Mouse (Mus musculus) heart, embryonic 10.5 days (tissue): ENCODE measurements around the gene Arhgef7. TPM values are rescaled to one million over a fixed set of nuclear protein-coding genes. Genes with fewer than 3 reads are reported as not detected.

ENCODE experiments used
- DNase-seq: peaks from one replicate; pipeline ENCODE4 v3.0.0-alpha.2; 2017; ENCODE audit warnings: low spot score
- H3K27ac ChIP-seq: fragments of 300-500 bp; sonication (generic); 2 replicates; pipeline ENCODE4 v1.5.1; 2016; ENCODE audit warnings: mild to moderate bottlenecking
- H3K27me3 ChIP-seq: fragments of 300-500 bp; sonication (generic); 2 replicates; pipeline ENCODE4 v1.6.1; 2016; ENCODE audit warnings: mild to moderate bottlenecking; ENCODE audit not compliant: poor library complexity, insufficient read depth, severe bottlenecking
- H3K36me3 ChIP-seq: fragments of 300-500 bp; sonication (generic); 2 replicates; pipeline ENCODE4 v1.6.1; 2016; ENCODE audit warnings: mild to moderate bottlenecking, moderate library complexity
- H3K4me1 ChIP-seq: fragments of 300-500 bp; sonication (generic); 2 replicates; pipeline ENCODE4 v1.6.1; 2016; ENCODE audit warnings: mild to moderate bottlenecking
- H3K4me3 ChIP-seq: fragments of 300-500 bp; sonication (generic); 2 replicates; pipeline ENCODE4 v1.5.1; 2016; ENCODE audit warnings: mild to moderate bottlenecking, moderate library complexity
- H3K9me3 ChIP-seq: fragments of 300-500 bp; sonication (generic); 2 replicates; pipeline ENCODE4 v1.6.1; 2016; ENCODE audit warnings: mild to moderate bottlenecking, moderate library complexity
- WGBS: fragments of 180-500 bp; shearing (Covaris S2); methylation state at CpG from one replicate; pipeline ENCODE4 v1.1.7; 2016; 5-methylcytosine and 5-hydroxymethylcytosine counted together
- polyA plus RNA-seq: library from polyadenylated mRNA; unstranded; fragments of >200 nt; fragmentation: Nextera tagmentation; extraction: Ambion mirVana; gene quantifications from 2 replicates; pipeline ENCODE4 v1.2.1, GENCODE M21; 2016

Arhgef7 gene
- polyA plus RNA-seq, 1 experiment from 2014 or later, result 47.5 TPM

DNA sequence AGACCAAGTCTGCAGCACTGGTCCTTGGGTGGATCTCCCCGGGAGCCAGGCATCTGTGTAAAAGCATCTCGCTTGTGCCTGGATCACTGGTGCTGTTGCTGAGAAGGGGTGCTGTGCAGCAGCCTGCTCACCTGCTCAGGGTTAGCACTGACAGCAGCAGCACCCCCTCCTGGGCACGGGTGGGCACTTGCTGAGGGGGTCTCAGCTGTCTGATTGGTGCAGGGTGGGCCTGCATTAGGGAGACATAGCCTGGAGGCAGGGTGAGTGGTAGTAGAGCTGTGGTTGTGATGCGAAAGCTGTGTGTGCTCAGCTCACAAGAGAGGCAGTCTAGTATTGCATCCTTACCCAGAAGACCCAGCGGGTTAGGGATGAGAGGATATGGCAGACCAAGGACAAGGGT lies 92.6 kb downstream of the Arhgef7 start:
- H3K4me1 ChIP-seq, result peaks cover 39% of the 10 kb centered on the region
- no peaks in the 10 kb centered on the region for H3K9me3 ChIP-seq
- no peak for DNase-seq
- no peaks in the 10 kb centered on the region for H3K27me3 ChIP-seq
- H3K27ac ChIP-seq, result peak overlapping the region; percentile 75
- 82% methylated on average over 5 of the region's 5 CpGs for WGBS
- H3K36me3 ChIP-seq, result peaks cover 85% of the 10 kb centered on the region
- H3K4me3 ChIP-seq, result no peak overlapping the region

- Histone ChIP-seq H3K36me3 (peaks cover 85% of the 10 kb centered on the region), H3K27me3 (no peaks in the 10 kb centered on the region), H3K4me3 (no peak overlapping the region), H3K4me1 (peaks cover 43% of the 10 kb centered on the region), H3K9me3 (no peaks in the 10 kb centered on the region), H3K27ac (peak overlapping the region; percentile 75)
- DNase-seq, result no peak
- WGBS, result 56% methylated on average over 5 of the region's 5 CpGs
Measured at GRCm38 (mm10) chr8:11820568-11820967, 93.0 kb downstream of the Arhgef7 start.

DNA sequence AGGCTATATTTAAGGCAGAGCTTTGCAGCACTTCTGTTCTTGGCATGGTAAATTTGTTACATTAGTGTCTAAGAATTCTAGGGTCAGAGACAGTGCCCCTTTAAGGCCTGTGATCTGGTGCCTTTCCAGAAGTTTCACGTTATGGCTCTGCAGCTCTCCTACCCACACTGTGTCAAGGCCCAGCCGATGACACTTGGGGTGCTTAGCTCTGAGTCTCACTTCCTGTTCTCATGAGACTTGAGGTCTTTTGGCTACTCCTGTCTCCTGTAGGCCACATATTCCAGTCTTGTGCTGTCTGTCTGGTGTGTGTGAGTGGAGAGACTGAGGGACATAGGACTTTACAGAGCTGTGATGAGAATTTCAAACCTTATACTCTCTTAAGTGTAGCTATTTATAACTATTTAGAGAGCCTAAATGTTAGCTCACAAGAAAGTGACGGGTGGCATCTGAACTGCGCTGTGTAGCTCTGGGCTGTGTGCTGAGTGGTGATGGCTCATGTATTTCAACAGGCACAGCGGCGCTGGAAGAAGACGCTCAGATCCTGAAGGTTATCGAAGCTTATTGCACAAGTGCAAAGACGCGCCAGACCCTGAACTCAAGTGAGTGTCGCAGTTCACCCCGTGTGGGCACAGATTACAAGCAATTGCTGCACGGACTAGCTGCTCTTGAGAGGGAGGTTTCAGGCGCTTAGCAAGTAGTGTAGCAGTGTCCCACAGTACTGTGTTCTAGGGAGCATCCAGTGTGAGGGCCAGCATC lies 94.1 kb downstream of the Arhgef7 start:
- peaks cover 43% of the 10 kb centered on the region for H3K4me1 ChIP-seq
- H3K27me3 ChIP-seq, result no peaks in the 10 kb centered on the region
- no peak overlapping the region for H3K4me3 ChIP-seq
- peak; percentile 90 for DNase-seq
- H3K9me3 ChIP-seq, result no peaks in the 10 kb centered on the region
- peaks cover 83% of the 10 kb centered on the region for H3K36me3 ChIP-seq
- WGBS, result 50% methylated on average over 14 of the region's 14 CpGs
- H3K27ac ChIP-seq, result peak overlapping the region; percentile 75

- Histone ChIP-seq H3K27me3 (no peaks in the 10 kb centered on the region), H3K4me3 (no peak overlapping the region), H3K36me3 (peaks cover 84% of the 10 kb centered on the region), H3K9me3 (no peaks in the 10 kb centered on the region), H3K27ac (peak overlapping the region; percentile 72), H3K4me1 (peaks cover 43% of the 10 kb centered on the region)
- no peak for DNase-seq
- WGBS, result 64% methylated on average over 9 of the region's 9 CpGs
Measured at GRCm38 (mm10) chr8:11822550-11823060, 95.1 kb downstream of the Arhgef7 start.

DNA sequence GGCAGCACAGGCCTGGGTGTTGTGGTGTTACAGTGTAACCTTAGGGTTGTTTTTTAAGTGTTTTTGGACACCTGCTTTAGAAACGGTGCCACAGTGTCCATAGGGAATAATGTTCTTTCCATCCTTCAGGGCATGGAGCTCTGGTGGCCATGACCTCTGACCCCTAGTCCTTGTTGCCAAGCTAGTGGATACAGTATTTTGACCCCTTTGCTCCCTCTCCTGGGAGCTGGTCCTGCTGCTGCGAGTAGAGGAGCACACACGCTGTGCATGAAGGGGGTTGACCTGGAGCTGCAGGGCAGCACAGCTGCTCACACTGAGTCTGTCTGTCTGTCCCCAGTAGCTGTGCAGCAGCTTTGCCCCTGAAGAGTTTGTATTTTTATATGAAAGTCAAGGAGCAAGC lies 98.2 kb downstream of the Arhgef7 start:
- H3K27ac ChIP-seq, result no peak overlapping the region
- no peak for DNase-seq
- H3K4me1 ChIP-seq, result peaks cover 39% of the 10 kb centered on the region
- no peak overlapping the region for H3K4me3 ChIP-seq
- no peaks in the 10 kb centered on the region for H3K27me3 ChIP-seq
- 74% methylated on average over 3 of the region's 3 CpGs for WGBS
- peaks cover 78% of the 10 kb centered on the region for H3K36me3 ChIP-seq
- no peaks in the 10 kb centered on the region for H3K9me3 ChIP-seq

- H3K27ac ChIP-seq, result no peak overlapping the region
- peaks cover 36% of the 10 kb centered on the region for H3K4me1 ChIP-seq
- no peak overlapping the region for H3K4me3 ChIP-seq
- no peaks in the 10 kb centered on the region for H3K27me3 ChIP-seq
- peaks cover 84% of the 10 kb centered on the region for H3K36me3 ChIP-seq
- H3K9me3 ChIP-seq, result no peaks in the 10 kb centered on the region
- no peak for DNase-seq
- 89% methylated on average over 3 of the region's 3 CpGs for WGBS
Measured at GRCm38 (mm10) chr8:11827312-11827711, 99.8 kb downstream of the Arhgef7 start.

DNA sequence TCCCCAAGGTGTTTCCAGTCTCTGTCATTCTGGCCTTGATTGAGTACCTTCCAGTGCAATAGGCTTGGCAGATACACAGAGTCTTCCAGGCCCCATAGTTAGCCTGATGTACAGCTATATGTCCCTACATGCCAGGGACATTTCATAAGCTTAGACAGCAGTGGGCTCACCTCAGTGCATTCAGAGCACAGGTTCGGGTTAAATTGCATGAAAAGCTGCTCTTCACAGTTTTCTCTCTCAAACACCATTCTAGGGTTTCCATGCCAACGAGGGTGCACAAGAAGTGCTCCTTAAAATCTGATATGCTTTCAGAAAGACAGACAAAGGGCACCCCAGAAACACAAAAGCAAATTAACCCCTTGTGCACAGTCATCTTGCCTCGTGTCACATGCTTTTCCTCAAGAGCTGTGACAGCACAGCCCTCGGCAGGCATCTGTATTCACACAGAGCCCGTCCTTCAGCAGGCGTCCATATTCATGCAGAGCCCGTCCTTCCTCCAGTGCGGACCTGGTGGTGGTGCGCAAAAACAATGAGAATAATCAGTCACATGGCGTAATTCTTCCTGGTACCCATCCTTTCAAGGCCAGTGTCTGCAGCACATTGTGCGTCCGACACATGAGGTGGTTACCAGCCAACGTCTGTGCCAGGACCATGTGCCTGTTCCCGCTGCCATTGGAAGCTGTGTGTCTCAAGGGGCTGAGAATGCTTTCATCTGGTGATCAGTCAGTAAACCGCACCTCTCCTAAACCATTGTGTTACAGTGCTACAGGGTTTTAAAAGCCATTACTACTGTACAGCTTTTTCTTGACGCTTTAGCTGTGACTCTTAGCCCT lies 102.9 kb downstream of the Arhgef7 start:
- DNase-seq, result no peak
- no peaks in the 10 kb centered on the region for H3K9me3 ChIP-seq
- peaks cover 20% of the 10 kb centered on the region for H3K4me1 ChIP-seq
- H3K36me3 ChIP-seq, result peaks cover 84% of the 10 kb centered on the region
- no peak overlapping the region for H3K4me3 ChIP-seq
- WGBS, result 82% methylated on average over 16 of the region's 16 CpGs
- no peaks in the 10 kb centered on the region for H3K27me3 ChIP-seq
- no peak overlapping the region for H3K27ac ChIP-seq

GRCm38 (mm10) chr8:11831174-11831573 lies 103.7 kb downstream of the Arhgef7 start:
- H3K4me3 ChIP-seq, result no peak overlapping the region
- H3K9me3 ChIP-seq, result no peaks in the 10 kb centered on the region
- no peak overlapping the region for H3K27ac ChIP-seq
- no peaks in the 10 kb centered on the region for H3K27me3 ChIP-seq
- 73% methylated on average over 10 of the region's 10 CpGs for WGBS
- H3K4me1 ChIP-seq, result peaks cover 25% of the 10 kb centered on the region
- no peak for DNase-seq
- peaks cover 81% of the 10 kb centered on the region for H3K36me3 ChIP-seq

DNA sequence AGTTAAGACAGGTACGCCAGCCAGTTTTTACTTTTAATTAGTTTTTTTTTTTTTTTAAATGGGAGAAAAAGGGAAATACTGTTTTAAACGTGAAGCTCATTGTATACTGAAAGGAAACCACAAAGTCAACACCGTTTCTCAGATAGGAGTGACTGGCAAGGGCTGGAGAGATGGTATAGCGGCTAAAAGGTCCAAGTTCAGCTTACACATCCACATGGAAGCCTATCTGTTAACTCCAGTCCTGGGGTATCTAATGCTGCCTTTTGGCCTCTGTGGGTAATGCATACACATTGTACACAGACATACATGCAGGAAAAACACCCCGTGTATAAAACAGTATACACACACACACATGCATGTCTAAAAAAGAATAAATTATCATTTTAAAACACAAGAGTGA lies 104.4 kb downstream of the Arhgef7 start:
- no peak for DNase-seq
- Histone ChIP-seq H3K27ac (no peak overlapping the region), H3K27me3 (no peaks in the 10 kb centered on the region), H3K36me3 (peaks cover 76% of the 10 kb centered on the region), H3K4me1 (peaks cover 30% of the 10 kb centered on the region), H3K9me3 (no peaks in the 10 kb centered on the region), H3K4me3 (no peak overlapping the region)
- WGBS, result 83% methylated on average over 5 of the region's 5 CpGs

GRCm38 (mm10) chr8:11833157-11833556 lies 105.6 kb downstream of the Arhgef7 start:
- H3K9me3 ChIP-seq, result no peaks in the 10 kb centered on the region
- peaks cover 64% of the 10 kb centered on the region for H3K36me3 ChIP-seq
- H3K27ac ChIP-seq, result no peak overlapping the region
- DNase-seq, result no peak
- WGBS, result 86% methylated on average over 4 of the region's 4 CpGs
- no peak overlapping the region for H3K4me3 ChIP-seq
- H3K4me1 ChIP-seq, result peaks cover 30% of the 10 kb centered on the region
- no peaks in the 10 kb centered on the region for H3K27me3 ChIP-seq

- H3K4me1 ChIP-seq, result peaks cover 31% of the 10 kb centered on the region
- 70% methylated on average over 5 of the region's 5 CpGs for WGBS
- H3K9me3 ChIP-seq, result no peaks in the 10 kb centered on the region
- H3K27me3 ChIP-seq, result no peaks in the 10 kb centered on the region
- DNase-seq, result no peak
- peaks cover 56% of the 10 kb centered on the region for H3K36me3 ChIP-seq
- no peak overlapping the region for H3K4me3 ChIP-seq
- no peak overlapping the region for H3K27ac ChIP-seq
Measured at GRCm38 (mm10) chr8:11834200-11834599, 106.7 kb downstream of the Arhgef7 start.

DNA sequence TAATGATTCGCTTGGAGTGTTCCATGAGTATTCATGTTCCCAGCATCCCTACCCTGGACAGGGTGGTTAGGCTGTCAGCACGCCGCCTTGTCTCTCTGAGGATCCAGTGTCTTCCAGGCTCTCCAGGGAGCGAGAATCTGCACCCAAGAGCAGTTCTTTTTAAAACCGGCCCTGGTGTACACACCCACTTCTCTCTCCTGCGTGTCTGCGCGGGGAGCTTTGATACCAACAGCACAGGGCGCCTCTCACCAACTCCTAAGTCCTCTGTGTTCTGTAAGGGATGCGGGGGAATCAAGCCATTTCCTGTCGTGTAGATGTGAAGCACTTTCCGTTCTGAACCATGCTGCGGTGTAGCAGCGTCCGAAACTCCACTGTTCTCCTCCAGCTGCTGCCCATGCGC lies 107.2 kb downstream of the Arhgef7 start:
- Histone ChIP-seq H3K36me3 (peaks cover 51% of the 10 kb centered on the region), H3K27ac (no peak overlapping the region), H3K9me3 (no peaks in the 10 kb centered on the region), H3K27me3 (no peaks in the 10 kb centered on the region), H3K4me3 (no peak overlapping the region), H3K4me1 (peaks cover 31% of the 10 kb centered on the region)
- WGBS, result 85% methylated on average over 16 of the region's 16 CpGs
- DNase-seq, result no peak

- Histone ChIP-seq H3K36me3 (peaks cover 7% of the 10 kb centered on the region; the same call in 1 of the 2 replicates), H3K27me3 (no peaks in the 10 kb centered on the region), H3K9me3 (no peaks in the 10 kb centered on the region), H3K27ac (0 out of 2 replicates have a peak within 1 kb of the TSS, but pooled peaks have one; percentile 6), H3K4me1 (peaks cover 38% of the 10 kb centered on the region), H3K4me3 (no peak within 1 kb of the TSS)
- DNase-seq, result no peak
- 80% methylated on average over 5 of the region's 5 CpGs for WGBS
Measured at GRCm38 (mm10) chr8:11840174-11840573, 112.7 kb downstream of the Arhgef7 start, which contains the start of gene Tex29. Tex29 (plus strand) TSS chr8:11840474.
